Mouse (Mus musculus) thymus, adult 2 months (tissue): Measurements from ENCODE around the gene Actr3.

Experiments
- CTCF ChIP-seq: fragments of 200-500 bp; IDR thresholded peaks from 2 replicates; pipeline ENCODE4 v1.5.1; 2012; ENCODE audit warnings: mild to moderate bottlenecking, control low read depth, low read length, moderate library complexity, borderline replicate concordance; ENCODE audit not compliant: control insufficient read depth, poor library complexity, insufficient read depth; ENCODE audit errors: extremely low read depth
- POLR2A ChIP-seq: fragments of 200-500 bp; IDR thresholded peaks from 2 replicates; pipeline ENCODE4 v1.6.1; 2012; ENCODE audit warnings: mild to moderate bottlenecking, low read length, control low read depth, moderate library complexity; ENCODE audit not compliant: control insufficient read depth, poor library complexity, insufficient read depth; ENCODE audit errors: extremely low read depth

- TF ChIP-seq CTCF (no peak), POLR2A (no peak)
Observed at GRCm38 (mm10) chr1:125430737-125431136, 4.8 kb downstream of the Actr3 start.
